Mouse (Mus musculus) bone marrow, adult 2 months (tissue): ENCODE measurements around the gene Ect2.

Experiments used
- CTCF ChIP-seq: fragments of 200-500 bp; IDR thresholded peaks from 2 replicates; pipeline ENCODE4 v1.5.1; 2011; ENCODE audit warnings: low read length, control low read depth; ENCODE audit not compliant: control insufficient read depth, insufficient read depth
- POLR2A ChIP-seq: fragments of 200-500 bp; IDR thresholded peaks from 2 replicates; pipeline ENCODE4 v1.6.1; 2011; ENCODE audit warnings: low read depth, mild to moderate bottlenecking, control low read depth, low read length, borderline replicate concordance; ENCODE audit not compliant: control insufficient read depth

- TF ChIP-seq CTCF (no peak), POLR2A (no peak)
These were observed 67.5 kb downstream of the Ect2 start for GRCm38 (mm10) chr3:27086221-27086620.
